Mouse (Mus musculus): ENCODE results near the gene Lsr.
A peak's percentile ranks its signal among the peaks of the same experiment; 100 is the strongest.
"Not testable (repeated sequence)": the region's sequence is repeated elsewhere in the genome, so short reads cannot be mapped to it uniquely, and the experiment has no call there.

The Lsr gene

GRCm38 (mm10) chr7:30924071-30924470 is 49.2 kb downstream of the Lsr start:
- DNase-seq, result no peak

- not testable (repeated sequence) for DNase-seq
Measured at GRCm38 (mm10) chr7:30922490-30922889, 50.8 kb downstream of the Lsr start.

GRCm38 (mm10) chr7:30920217-30920616 is 53.0 kb downstream of the Lsr start:
- peak; percentile 22 for DNase-seq

GRCm38 (mm10) chr7:30917219-30917618 is 56.0 kb downstream of the Lsr start:
- DNase-seq, result no peak

GRCm38 (mm10) chr7:30916713-30917112 is 56.6 kb downstream of the Lsr start:
- DNase-seq, result no peak

GRCm38 (mm10) chr7:30914732-30915131 is 58.5 kb downstream of the Lsr start, which contains the start of gene Mag:
Mag (minus strand) TSS chr7:30914873.
- DNase-seq, result no peak

GRCm38 (mm10) chr7:30909773-30910172 is 63.5 kb downstream of the Lsr start:
- DNase-seq, result no peak

GRCm38 (mm10) chr7:30908992-30909431 is 64.3 kb downstream of the Lsr start:
- DNase-seq, result no peak

GRCm38 (mm10) chr7:30908277-30908991 is 64.8 kb downstream of the Lsr start:
- no peak for DNase-seq

All from thymus, postnatal 25 days (tissue).